Mouse (Mus musculus): ENCODE results near the gene Slc7a5.

Gene Slc7a5

DNA sequence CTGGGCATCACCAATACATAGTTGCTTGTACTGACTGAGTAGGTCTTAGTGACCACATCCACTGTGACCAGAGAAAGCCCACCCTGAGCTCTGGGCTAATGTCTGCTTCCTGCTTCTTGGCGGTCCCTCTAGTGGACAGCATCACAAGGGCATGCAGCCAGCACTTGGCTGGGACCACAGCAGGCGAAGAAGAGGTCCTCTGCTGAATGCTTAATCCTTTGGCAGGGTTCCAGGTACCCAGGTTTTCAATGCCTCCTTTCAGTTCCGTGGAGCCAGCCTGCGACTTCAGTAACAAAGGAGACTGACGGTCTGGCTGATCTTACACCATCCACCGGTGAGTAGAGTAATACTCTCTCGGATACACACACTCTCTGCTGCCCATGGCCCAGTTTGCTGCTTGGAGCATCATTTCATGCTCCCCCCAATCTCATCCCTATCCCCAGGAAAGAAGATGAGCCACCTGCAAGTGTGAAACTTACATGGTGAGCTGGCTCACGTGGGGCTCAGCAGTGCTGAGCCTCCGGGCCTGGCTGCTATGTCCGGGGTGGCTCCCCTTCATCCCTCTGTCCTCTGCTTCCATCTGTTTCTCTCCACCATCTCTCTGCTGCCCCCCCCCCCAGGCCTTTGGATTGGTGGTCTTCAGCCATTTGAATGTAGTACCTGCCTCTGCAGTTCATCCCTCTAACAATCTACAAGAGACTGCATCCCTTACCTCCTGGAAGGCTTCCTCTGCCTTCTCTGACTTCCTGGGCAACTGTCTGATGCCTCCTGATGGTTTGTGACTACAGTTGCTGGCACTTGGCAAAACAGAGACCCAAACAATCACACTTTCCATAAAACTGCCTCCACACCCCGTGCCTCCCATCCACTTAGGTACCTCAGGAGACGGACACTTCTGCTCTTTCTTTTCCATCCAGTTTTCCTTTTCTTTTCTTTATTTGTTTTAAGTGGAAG lies 28.1 kb upstream of the Slc7a5 start:
- peak; percentile 54 to 74 for DNase-seq

DNA sequence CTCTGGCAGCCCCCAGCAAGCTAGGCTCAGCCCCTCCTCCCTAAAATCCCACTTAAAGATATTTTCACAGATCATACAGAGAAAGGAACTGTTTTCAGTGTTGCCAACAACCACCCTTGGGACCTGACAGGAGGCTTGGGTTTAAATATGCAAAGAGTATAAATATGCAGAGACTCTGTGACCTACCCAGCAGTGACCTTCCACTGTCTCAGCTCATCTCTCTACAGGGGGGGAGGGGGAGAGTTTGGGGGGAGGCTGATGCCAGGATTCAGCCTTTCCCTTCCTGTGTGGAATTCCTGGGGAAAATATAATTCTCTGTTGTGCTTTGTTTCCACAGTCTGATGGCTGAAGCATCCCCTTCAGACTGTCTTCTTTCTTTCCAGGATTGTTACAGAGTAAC lies 27.4 kb upstream of the Slc7a5 start:
- no peak for DNase-seq

DNA sequence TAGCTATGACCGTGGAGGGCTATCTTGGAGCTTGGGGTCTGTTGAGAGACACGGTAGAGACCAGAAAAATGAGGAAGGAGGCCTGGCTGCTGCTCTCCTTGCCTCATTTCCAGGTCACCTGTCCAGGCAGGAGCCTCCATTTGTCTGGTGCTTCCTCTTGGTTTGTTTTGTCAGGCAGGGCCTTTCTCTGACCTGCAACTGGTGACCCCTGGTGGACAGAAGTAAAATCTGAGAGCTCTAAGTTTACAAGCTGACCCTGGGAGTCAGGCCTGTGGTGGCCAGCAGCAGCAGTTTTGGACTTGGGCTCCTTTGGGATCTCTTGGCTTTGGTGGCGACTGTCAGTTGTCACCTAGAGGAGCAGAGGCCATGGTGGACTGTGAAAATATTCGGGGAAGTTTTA lies 27.0 kb upstream of the Slc7a5 start:
- peak in 1 of 2 experiments; percentile 66 for DNase-seq

GRCm38 (mm10) chr8:121932668-121933520 lies 25.4 kb upstream of the Slc7a5 start:
- DNase-seq, result no peak

DNA sequence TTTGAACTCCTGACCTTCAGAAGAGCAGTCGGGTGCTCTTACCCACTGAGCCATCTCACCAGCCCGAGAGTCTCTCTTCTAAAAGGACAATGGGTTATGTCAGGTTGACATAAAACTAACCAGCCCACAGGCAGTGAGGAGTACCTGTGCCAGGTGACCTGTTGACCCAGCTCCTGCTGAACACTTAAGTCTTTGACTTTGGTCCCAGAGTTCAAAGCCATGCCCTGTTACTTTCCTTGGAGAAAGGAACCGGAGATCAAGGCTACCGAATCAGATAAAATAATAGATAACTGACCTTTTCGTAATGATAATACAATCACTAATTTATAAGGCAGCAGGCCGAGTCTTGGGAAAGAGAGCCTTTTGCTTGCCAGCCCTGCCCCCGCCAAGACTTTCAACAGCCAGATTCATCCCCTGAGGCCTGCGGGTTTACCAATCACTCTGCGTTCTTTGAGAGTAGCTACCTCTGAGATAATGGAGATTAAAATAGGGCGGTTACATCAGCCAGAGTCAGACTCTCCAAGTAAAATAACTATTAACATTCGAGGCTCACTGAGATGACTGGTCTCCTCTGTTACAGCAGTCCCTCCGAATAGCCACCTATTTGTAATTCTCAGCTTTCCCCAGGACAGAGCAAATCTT lies 24.7 kb upstream of the Slc7a5 start:
- no peak for DNase-seq

- no peak for DNase-seq
Observed at GRCm38 (mm10) chr8:121931571-121931970, 24.1 kb upstream of the Slc7a5 start.

- DNase-seq, result no peak
Observed at GRCm38 (mm10) chr8:121930047-121930446, 22.6 kb upstream of the Slc7a5 start.

GRCm38 (mm10) chr8:121927316-121927715 lies 19.8 kb upstream of the Slc7a5 start:
- DNase-seq, result peak; percentile 54 to 68

DNA sequence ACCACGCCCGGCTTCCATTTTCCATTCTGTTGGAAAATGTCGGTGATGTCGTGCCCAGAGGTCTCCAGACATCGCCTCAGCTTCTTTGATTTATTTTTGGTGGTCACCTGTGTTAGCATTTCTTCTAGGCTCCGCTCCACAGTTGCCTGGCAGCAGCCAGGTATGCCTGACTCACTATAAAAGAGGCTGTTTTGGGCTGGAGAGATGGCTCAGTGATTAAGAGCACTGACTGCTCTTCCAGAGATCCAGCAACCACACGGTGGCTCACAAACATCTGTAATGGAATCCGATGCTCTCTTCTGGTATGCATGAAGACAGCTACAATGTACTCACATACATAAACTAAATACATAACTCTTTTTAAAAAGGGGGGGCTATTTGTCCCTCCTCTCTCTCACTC lies 18.8 kb upstream of the Slc7a5 start:
- no peak for DNase-seq

DNA sequence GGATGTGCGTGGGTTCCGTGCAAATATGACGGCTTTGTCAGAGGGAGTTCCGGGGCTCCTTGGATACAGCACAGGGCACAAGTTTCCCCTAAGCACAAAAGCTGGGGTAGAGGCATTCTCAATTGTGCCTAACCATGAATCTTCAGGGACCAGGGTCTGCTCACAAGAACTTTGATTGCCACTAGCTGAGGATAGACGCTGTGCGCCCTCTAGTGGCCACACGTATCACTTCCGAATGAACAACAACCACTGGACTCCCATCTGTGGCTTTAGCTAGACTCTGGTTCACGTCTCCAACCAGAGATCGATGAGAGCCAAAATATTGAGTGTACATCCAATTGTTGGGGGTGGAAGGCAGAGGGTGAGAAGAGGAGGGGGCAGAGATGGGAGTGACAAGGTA lies 18.1 kb upstream of the Slc7a5 start:
- peak; percentile 73 to 85 for DNase-seq

GRCm38 (mm10) chr8:121924681-121925080 lies 17.2 kb upstream of the Slc7a5 start:
- no peak for DNase-seq

- peak; percentile 69 to 84 for DNase-seq
Observed at GRCm38 (mm10) chr8:121922101-121922500, 14.6 kb upstream of the Slc7a5 start.

- DNase-seq, result peak in 1 of 2 experiments; percentile 60
Observed at GRCm38 (mm10) chr8:121921582-121921981, 14.1 kb upstream of the Slc7a5 start.

DNA sequence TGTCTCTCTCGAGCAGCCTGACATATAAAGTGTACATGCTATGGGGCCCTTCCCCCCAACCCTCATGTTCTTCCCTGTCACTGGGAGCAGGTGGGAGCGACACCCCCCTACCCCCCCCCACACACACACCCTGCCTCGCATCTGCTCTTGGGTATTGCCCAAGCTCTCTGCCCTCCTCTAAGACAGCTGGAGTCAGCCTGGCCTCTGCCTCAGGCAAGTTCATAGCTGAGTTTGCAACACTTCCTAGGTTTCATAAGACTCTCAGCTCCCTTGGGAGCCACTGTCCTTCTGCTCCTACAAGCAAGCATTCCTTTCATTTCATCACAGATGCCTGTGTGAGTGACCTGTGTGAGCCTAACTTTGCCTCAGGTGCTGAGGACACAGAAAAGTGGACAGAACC lies 12.2 kb upstream of the Slc7a5 start:
- DNase-seq, result peak; percentile 46 to 73

- no peak for DNase-seq
Observed at GRCm38 (mm10) chr8:121919158-121919557, 11.7 kb upstream of the Slc7a5 start.

- DNase-seq, result no peak
Observed at GRCm38 (mm10) chr8:121913378-121913777, 5.9 kb upstream of the Slc7a5 start.

DNA sequence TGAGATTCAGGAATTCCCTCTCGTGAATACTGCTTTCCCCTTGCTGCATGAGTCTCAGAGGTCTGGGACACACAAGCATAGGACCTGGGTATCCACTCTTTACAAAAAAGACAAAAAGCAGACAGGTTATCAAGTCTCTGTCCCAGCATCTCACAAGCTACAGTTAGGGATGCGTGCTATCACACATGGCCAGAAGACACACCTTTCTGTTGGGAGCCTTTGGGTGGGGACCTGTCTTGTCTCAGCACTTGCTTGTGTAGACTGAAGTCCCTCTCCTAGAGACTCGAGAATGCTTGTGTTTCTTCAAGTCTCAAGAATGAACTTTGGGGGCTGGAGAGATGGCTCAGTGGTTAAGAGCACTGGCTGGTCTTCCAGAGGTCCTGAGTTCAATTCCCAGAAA lies 5.3 kb upstream of the Slc7a5 start:
- DNase-seq, result no peak

DNA sequence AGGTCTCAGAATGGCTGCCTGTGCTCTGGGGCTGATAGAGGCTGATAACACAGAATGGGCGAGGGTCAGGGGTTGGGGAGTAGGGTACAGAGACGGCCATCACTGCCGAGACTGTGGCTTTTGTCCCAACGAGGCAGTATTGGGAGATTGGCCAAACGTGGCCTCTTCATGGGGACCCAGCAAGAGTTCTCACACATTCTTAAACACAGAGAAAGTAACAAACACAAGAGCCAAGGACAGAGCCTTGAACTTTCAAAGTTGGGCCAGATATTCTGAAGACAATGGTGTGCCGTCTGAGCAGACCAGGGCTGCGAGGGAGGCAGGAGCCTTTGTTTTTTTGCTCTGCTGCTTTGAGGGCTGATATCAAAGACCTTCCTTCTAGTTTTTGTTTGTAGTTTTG lies 4.5 kb upstream of the Slc7a5 start:
- DNase-seq, result no peak

- no peak for DNase-seq
Observed at GRCm38 (mm10) chr8:121911400-121911799, 3.9 kb upstream of the Slc7a5 start.

GRCm38 (mm10) chr8:121909663-121910062 lies 2.2 kb upstream of the Slc7a5 start:
- DNase-seq, result peak; percentile 40 to 83

DNA sequence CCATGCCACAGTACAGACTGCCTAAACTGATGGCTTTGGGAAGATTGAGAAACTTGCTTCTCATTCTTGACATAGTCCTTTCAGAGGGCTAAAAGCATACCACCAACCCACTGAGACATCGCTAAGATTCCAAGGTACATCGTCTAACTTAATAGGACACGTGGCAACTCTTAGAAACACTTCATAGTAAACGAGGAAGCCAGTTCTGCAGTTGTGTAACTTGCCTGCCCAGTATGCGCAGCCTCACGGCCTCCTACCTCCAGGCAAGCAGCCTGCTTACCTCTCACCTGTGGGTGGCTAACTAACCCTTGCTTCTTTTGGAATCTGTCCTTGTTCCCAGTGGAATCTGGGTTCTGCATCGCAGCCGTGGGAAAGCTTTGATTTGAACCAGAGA lies 1.7 kb upstream of the Slc7a5 start:
- peak; percentile 27 to 43 for DNase-seq

GRCm38 (mm10) chr8:121908378-121909147 lies 1.1 kb upstream of the Slc7a5 start:
- no peak for DNase-seq
